Mouse (Mus musculus): ENCODE measurements around the gene Rnf31. TPM values are rescaled to one million over a fixed set of nuclear protein-coding genes. Genes with fewer than 3 reads are reported as not detected.

The Rnf31 gene
- polyA plus RNA-seq, 1 experiment from 2014 or later: 8.5 TPM

GRCm38 (mm10) chr14:55635523-55636007 lies 44.1 kb downstream of the Rnf31 start, which contains the start of gene Ipo4:
TSS of gene Ipo4 (minus strand) at chr14:55635957.
- DNase-seq (peak; percentile 92), ATAC-seq (peak; percentile 95)
- Histone ChIP-seq H3K4me1 (ENCODE audit: insufficient read depth) (peaks cover 7% of the 10 kb centered on the region), H3K9ac (replicated peaks) (peak within 1 kb of the TSS; percentile 61), H3K4me3 (ENCODE audit: low read depth, low read length) (peak within 1 kb of the TSS; percentile 55), H3K27me3 (ENCODE audit: insufficient read depth, low read length) (no peaks in the 10 kb centered on the region), H3K36me3 (replicated peaks; ENCODE audit: insufficient read depth, low read length) (peaks cover 69% of the 10 kb centered on the region), H3K4me2 (ENCODE audit: low read depth, low read length) (peak within 1 kb of the TSS; percentile 82), H3K27ac (ENCODE audit: low read depth) (peak within 1 kb of the TSS; percentile 53; the same call in 1 of the 2 replicates), H3K9me3 (ENCODE audit: low read length) (no peaks in the 10 kb centered on the region)
- WGBS (ENCODE audit: insufficient replicate concordance): 1% methylated on average over 33 of the region's 33 CpGs
- 0 out of 2 replicates have a peak, but pooled peaks have one; percentile 16 for TF ChIP-seq EP300 (IDR thresholded peaks at IDR 0.05; ENCODE audit: low read depth)
- TF ChIP-seq CTCF (IDR thresholded peaks at IDR 0.05; ENCODE audit: low read depth): no peak

DNA sequence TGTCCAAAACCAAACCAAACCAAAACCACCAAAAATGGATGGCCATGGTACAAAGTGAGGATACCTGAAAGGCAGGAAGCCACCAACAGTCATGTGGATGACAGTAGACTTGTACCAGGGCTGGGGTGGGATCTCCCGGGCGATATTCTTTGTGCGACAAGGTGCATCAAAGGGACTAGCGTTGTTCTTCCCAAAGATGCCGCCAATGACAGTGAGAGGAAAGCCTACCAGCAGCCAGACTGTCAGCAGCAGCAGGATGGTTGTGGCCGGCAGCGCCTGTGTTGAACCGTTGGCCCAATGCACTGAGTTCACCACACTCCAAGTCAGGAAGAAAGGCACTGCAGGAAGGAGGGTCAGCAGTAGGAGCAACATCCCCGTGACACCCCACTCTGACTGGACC lies 46.3 kb downstream of the Rnf31 start, which contains the start of gene Gm49378:
TSS of gene Gm49378 (minus strand) at position 101 of the 400 bp plus-strand sequence.
- no peak within 1 kb of the TSS for H3K4me3 ChIP-seq (ENCODE audit: low read depth, low read length)
- H3K27ac ChIP-seq (ENCODE audit: low read depth): no peak within 1 kb of the TSS
- peaks cover 62% of the 10 kb centered on the region for H3K36me3 ChIP-seq (replicated peaks; ENCODE audit: insufficient read depth, low read length)
- H3K9me3 ChIP-seq (ENCODE audit: low read length): no peaks in the 10 kb centered on the region
- no peak within 1 kb of the TSS for H3K9ac ChIP-seq (replicated peaks)
- H3K4me1 ChIP-seq (ENCODE audit: insufficient read depth): peaks cover 14% of the 10 kb centered on the region
- no peaks in the 10 kb centered on the region for H3K27me3 ChIP-seq (ENCODE audit: insufficient read depth, low read length)
- no peak for TF ChIP-seq EP300 (IDR thresholded peaks at IDR 0.05; ENCODE audit: low read depth)
- no peak for TF ChIP-seq CTCF (IDR thresholded peaks at IDR 0.05; ENCODE audit: low read depth)
- H3K4me2 ChIP-seq (ENCODE audit: low read depth, low read length): no peak within 1 kb of the TSS
- DNase-seq (no peak), ATAC-seq (no peak)
- WGBS (ENCODE audit: insufficient replicate concordance): 97% methylated on average over 9 of the region's 9 CpGs

- Histone ChIP-seq H3K27me3 (ENCODE audit: insufficient read depth, low read length) (no peaks in the 10 kb centered on the region), H3K36me3 (replicated peaks; ENCODE audit: insufficient read depth, low read length) (peaks cover 47% of the 10 kb centered on the region), H3K27ac (ENCODE audit: low read depth) (no peak overlapping the region), H3K9ac (replicated peaks) (no peak overlapping the region), H3K9me3 (ENCODE audit: low read length) (no peaks in the 10 kb centered on the region), H3K4me1 (ENCODE audit: insufficient read depth) (peaks cover 19% of the 10 kb centered on the region), H3K4me3 (ENCODE audit: low read depth, low read length) (no peak overlapping the region), H3K4me2 (ENCODE audit: low read depth, low read length) (no peak overlapping the region)
- ATAC-seq (no peak), DNase-seq (no peak)
- 95% methylated on average over 14 of the region's 14 CpGs for WGBS (ENCODE audit: insufficient replicate concordance)
- TF ChIP-seq CTCF (IDR thresholded peaks at IDR 0.05; ENCODE audit: low read depth) (no peak), EP300 (IDR thresholded peaks at IDR 0.05; ENCODE audit: low read depth) (no peak)
Observed at GRCm38 (mm10) chr14:55640816-55641215, 49.3 kb downstream of the Rnf31 start.

DNA sequence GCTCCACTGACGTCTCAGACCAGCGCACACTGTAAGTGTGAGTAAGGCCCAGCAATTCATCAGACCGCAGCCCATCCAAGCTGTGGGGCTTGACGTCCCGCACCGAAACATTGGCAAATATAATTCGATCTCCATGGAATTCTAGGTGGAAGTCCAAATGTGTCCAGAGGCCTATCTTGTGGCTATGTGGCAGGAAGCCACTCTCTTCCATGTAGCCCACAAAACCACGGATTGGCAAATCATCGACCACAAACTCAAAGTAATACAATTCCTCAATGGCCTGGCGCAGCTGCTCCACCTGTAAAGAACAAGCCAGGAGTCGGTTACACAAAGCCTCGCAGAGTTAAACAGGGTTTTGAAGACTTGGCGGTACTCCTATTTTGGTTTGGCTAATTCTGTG lies 49.8 kb downstream of the Rnf31 start:
- no peak overlapping the region for H3K4me3 ChIP-seq (ENCODE audit: low read depth, low read length)
- ATAC-seq: no peak
- DNase-seq: no peak
- peaks cover 46% of the 10 kb centered on the region for H3K36me3 ChIP-seq (replicated peaks; ENCODE audit: insufficient read depth, low read length)
- H3K27ac ChIP-seq (ENCODE audit: low read depth): no peak overlapping the region
- WGBS (ENCODE audit: insufficient replicate concordance): 85% methylated on average over 13 of the region's 13 CpGs
- no peaks in the 10 kb centered on the region for H3K27me3 ChIP-seq (ENCODE audit: insufficient read depth, low read length)
- no peak for TF ChIP-seq CTCF (IDR thresholded peaks at IDR 0.05; ENCODE audit: low read depth)
- TF ChIP-seq EP300 (IDR thresholded peaks at IDR 0.05; ENCODE audit: low read depth): no peak
- H3K4me2 ChIP-seq (ENCODE audit: low read depth, low read length): no peak overlapping the region
- H3K9me3 ChIP-seq (ENCODE audit: low read length): no peaks in the 10 kb centered on the region
- H3K9ac ChIP-seq (replicated peaks): no peak overlapping the region
- H3K4me1 ChIP-seq (ENCODE audit: insufficient read depth): peaks cover 19% of the 10 kb centered on the region

DNA sequence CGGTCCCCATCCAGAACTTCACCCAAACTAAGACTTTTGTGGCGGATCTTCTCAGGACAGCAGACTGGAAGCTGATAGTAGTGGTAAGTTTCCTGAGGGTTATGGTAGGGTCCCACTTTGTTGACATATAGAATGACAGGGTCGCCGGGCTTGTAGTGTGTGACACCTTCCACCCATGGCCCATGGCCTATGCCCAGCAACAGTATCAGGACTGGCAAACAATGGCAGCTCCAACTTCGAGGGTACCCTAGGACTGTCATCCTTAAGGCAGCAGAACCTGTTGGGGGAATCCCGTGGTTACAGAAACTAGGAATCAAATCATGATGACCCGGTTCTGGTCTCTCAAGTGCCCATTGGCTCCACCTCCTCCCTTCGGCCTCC lies 51.2 kb downstream of the Rnf31 start:
- 16% methylated on average over 8 of the region's 8 CpGs for WGBS (ENCODE audit: insufficient replicate concordance)
- peak overlapping the region; percentile 85 for H3K9ac ChIP-seq (replicated peaks)
- DNase-seq (no peak), ATAC-seq (peak; percentile 6; the same call in 1 of the 2 replicates)
- H3K27ac ChIP-seq (ENCODE audit: low read depth): peak overlapping the region; percentile 94
- TF ChIP-seq EP300 (IDR thresholded peaks at IDR 0.05; ENCODE audit: low read depth) (no peak), CTCF (IDR thresholded peaks at IDR 0.05; ENCODE audit: low read depth) (no peak)
- H3K4me2 ChIP-seq (ENCODE audit: low read depth, low read length): peak overlapping the region; percentile 92
- H3K9me3 ChIP-seq (ENCODE audit: low read length): no peaks in the 10 kb centered on the region
- H3K36me3 ChIP-seq (replicated peaks; ENCODE audit: insufficient read depth, low read length): peaks cover 40% of the 10 kb centered on the region
- H3K4me1 ChIP-seq (ENCODE audit: insufficient read depth): peaks cover 19% of the 10 kb centered on the region
- no peaks in the 10 kb centered on the region for H3K27me3 ChIP-seq (ENCODE audit: insufficient read depth, low read length)
- H3K4me3 ChIP-seq (ENCODE audit: low read depth, low read length): peak overlapping the region; percentile 77

- ATAC-seq (peak; percentile 92), DNase-seq (peak; percentile 89)
- H3K27ac ChIP-seq (ENCODE audit: low read depth): peak within 1 kb of the TSS; percentile 94
- under 1% methylated on average over 84 of the region's 89 CpGs for WGBS (ENCODE audit: insufficient replicate concordance)
- peak within 1 kb of the TSS; percentile 92 for H3K4me2 ChIP-seq (ENCODE audit: low read depth, low read length)
- H3K27me3 ChIP-seq (ENCODE audit: insufficient read depth, low read length): no peaks in the 10 kb centered on the region
- TF ChIP-seq CTCF (IDR thresholded peaks at IDR 0.05; ENCODE audit: low read depth) (0 out of 2 replicates have a peak, but pooled peaks have one; percentile 13), EP300 (IDR thresholded peaks at IDR 0.05; ENCODE audit: low read depth) (peak; percentile 39; the same call in 1 of the 2 replicates)
- H3K4me3 ChIP-seq (ENCODE audit: low read depth, low read length): peak within 1 kb of the TSS; percentile 77
- peaks cover 33% of the 10 kb centered on the region for H3K36me3 ChIP-seq (replicated peaks; ENCODE audit: insufficient read depth, low read length)
- H3K9ac ChIP-seq (replicated peaks): peak within 1 kb of the TSS; percentile 85
- H3K9me3 ChIP-seq (ENCODE audit: low read length): no peaks in the 10 kb centered on the region
- H3K4me1 ChIP-seq (ENCODE audit: insufficient read depth): peaks cover 19% of the 10 kb centered on the region
Observed at GRCm38 (mm10) chr14:55643060-55643907, 51.8 kb downstream of the Rnf31 start, which contains the start of gene Tm9sf1. TSS of gene Tm9sf1 (minus strand) at chr14:55643806.
